Mouse (Mus musculus): ENCODE data around the gene Rasgef1c.

Gene Rasgef1c

DNA sequence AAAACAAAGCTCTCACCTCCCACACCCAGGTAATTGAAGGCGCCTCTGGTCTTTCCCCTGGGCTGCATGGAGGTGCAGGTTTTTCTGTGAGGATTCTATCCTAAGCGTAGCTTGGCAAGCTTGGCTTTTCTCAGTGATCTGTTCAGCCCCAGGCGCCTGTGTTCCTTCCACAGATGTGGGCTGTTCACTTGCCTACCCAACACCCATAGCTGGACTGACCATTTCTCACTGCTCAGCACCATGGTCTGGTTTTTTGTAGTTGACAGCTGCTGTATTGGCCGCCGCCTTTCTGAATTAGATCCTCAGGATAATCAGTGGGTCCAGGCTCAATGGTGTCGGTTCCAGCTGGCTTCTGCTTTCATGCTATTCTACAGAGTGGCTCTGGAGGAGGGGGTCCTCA lies 26.0 kb downstream of the Rasgef1c start:
- WGBS: 47% methylated on average over 6 of the region's 6 CpGs

DNA sequence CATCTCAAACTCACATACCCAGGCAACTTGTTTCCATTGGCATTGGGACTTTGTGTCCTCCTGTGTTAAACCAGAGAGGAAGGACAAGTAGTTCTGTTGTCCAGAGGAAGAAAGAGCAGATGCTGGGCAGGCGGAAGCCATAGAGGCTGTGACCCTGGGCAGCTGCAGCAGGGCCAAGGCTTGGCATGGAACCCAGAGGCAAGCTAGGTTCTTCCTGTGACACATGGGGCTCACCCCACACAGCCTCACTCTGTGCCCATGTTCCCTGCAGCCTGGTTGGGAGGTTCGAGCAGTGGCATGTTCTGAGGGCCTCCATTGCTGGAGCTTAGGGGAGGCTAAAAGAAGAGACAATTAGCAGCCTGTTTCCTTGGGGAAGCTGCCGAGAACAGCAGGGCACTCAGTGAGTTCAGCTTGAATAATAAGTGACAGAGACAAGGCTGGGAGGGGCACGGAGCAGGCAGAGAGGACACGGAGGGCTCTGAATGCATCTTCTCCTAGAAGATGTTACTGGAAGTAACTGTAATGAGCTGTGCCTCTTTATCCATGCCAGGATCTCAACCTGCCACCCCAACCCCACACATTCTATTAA lies 29.5 kb downstream of the Rasgef1c start:
- WGBS: 44% methylated on average over 5 of the region's 5 CpGs

DNA sequence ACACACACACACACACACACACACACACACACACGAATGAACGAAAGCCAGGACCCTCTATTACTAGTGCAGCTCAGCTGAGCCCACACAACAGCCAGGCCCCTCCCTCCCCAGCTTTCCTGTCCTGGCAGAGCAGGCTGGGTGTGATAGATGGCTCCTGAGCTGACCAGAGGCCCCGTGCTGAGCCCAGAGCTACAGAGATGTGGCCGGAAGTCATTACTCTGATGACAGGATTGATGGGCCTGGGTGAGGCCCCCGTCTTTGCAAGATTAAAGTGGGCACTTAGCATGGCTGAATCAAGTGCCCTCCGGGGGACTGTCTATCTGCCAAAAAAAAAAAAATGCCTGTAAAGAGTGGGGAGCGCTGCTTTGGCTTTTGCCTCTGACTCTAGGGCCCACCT lies 30.2 kb downstream of the Rasgef1c start:
- 59% methylated on average over 7 of the region's 7 CpGs for WGBS

DNA sequence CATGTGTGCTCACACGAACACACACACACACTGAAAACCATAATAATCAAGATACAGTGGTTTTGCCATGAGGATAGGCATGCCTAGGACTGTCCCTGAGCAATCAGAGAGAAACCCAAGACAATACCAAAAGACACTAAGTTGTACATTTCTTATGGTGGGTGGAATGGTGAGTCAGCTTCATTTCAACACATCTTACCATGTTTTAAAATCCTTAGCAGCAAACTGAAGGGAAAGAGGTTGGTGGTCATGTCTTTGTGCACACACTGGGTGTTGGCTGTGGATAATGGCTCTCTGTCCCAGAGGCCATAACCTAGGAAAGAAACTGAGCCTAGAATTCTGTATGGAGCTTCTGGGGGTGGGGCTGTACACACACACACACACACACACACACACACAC lies 32.2 kb downstream of the Rasgef1c start:
- WGBS: 92% methylated on average over 1 of the region's 1 CpGs

DNA sequence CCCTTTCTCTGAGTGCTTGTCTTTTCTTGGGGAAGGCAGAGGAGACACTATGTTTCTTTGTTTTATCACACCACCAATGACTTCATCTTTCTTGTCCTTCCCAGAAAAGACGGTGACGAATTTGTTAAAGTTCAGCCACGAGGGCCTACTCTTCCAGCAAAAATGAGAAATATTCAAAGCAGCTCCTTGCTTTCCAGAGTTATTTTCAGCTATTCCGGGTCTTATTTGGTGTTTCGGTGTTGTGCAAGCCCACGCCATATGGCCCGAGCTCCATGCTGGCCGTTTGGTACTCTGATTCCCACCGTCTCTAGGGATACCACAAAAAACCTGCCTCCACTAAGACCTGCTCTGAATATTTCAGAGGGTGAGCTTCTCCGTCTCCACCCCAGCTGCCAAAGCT lies 32.7 kb downstream of the Rasgef1c start:
- 35% methylated on average over 10 of the region's 10 CpGs for WGBS

DNA sequence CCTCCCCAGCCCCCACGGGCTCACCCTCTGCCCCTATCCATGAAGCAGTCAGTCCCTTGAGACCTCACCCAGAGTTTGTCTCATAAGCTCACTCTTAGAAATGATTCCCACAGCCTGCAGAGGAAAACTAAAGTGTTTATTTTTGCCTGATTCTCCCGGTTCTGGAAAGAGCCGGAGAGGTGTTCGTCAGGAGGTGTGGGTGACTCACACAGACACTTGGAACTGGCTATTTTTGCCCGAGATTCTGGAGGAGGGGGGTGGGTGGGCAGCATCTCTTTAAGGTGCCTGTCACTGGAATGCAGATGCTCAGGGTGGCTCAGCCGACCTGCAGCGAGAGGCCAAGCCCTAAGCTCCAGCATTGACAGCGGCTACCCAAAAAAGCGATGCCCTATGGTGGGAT lies 34.8 kb downstream of the Rasgef1c start:
- WGBS: 47% methylated on average over 9 of the region's 9 CpGs

DNA sequence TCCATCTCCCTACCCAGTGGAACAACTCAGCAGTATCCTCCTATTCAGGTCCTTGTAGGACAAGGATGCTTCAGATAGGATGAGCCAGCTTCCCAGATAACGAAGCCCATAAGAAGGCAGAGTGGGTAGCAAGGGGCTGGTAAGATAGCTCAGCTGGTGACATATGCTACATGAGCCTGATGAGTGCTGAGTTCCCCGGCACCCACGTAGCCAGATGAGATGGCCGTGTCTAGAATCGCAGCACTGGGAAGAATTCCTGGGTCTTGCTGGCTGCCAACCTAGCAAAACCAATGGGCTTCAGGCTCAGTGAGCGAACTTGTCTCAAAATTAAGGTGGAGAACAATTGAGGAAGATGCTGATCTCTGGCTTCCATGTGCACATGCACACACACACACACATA lies 36.1 kb downstream of the Rasgef1c start:
- WGBS: 58% methylated on average over 6 of the region's 6 CpGs

DNA sequence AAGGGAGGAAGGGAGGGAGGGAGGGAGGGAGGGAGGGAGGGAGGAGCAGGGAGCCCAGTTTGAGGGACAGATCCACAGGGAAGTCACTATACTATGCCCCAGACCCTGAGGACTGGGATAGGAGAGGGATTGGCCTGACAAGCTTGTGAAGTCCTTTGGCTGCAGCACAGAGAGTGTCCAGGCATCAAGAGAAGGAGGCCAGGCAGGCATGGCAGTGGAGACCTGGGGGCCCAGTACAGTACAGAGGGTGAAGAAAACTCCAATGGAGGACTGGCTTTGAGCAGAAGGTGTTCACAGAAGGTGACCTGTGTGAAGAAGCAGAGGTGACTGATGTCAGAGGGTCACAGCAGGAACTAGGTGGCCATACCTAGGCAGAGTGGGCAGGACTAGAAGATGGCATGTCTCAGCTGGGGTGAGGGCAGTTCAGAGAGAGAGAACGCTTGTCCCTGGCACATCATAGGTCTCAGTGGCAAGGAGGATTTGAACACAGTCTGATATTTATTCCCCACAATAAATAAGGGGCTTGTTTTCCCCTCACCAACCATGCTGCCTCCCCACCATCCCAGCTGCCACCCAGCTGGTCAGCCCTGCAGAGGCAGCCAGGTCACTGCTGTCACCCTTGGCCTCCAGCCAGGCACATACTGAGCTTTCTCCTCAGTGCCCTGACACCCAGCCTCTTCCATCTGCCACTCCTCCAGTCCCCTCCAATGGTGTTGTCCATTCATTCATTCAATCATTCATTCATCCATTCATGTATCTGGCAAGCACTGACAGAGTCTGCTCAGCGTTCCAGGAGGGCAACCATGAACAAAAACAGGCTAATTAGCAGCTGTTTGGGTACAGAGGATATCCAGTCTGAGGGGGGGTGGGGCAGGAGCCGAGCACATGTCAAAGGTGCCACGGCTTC lies 36.9 kb downstream of the Rasgef1c start:
- WGBS: 42% methylated on average over 4 of the region's 4 CpGs

DNA sequence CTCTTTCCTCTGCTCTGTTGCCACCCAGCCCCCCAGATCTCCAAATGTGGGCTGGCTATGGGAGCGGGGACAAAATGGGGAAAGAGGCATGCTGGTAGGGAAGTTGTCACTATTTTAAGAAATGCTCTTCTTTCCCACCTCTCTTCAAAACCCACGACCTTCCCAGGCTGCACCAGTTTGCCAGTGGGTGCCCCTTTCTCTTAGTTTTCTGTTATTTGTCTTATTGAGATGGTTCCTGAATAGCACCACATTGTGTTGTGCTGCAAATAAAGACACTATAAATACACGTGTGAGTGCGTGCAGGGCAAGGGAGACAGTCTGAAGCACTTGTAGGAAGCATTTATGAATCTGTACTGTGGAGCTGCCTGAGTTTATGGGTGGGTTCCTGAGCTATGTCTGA lies 41.2 kb downstream of the Rasgef1c start:
- WGBS: 37% methylated on average over 4 of the region's 4 CpGs

DNA sequence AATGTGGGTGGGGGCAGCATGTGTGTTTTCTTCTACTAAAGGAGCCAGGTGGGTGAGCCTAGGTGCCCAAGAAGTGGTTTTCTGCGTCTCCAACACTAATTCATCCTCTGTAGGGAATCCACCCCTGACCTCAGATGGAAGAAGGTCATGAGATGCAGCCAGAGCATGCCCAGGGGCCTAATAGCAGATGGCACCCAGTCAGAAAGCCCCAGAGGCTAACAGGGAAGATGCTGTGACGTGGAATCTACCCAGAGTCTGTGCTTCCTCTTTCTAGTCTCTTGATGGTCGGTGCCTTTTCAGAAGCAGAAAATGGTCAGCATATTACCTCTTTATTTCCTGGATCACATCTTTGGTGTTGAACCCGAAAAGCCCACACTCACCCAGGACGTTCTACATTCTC lies 42.3 kb downstream of the Rasgef1c start:
- 82% methylated on average over 5 of the region's 5 CpGs for WGBS

DNA sequence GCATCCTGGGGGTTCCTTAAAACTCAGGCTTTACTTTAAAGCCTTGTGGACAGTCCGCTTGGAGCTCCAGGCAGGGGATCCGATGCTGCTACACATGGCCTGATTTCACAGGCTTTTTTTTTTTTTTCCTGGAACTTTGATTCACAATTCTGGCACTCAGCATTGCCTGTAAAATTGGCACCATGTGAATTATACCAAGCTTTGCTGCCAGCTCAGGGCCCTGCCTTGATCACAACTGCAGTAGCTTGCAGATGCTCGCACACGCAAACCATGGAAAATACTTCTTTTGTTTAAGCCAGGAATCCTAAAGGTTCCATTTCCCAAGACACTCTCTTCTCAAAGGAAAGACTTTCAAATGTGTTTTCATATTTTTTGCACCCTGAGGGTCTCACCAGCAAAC lies 44.1 kb downstream of the Rasgef1c start:
- 45% methylated on average over 4 of the region's 4 CpGs for WGBS

DNA sequence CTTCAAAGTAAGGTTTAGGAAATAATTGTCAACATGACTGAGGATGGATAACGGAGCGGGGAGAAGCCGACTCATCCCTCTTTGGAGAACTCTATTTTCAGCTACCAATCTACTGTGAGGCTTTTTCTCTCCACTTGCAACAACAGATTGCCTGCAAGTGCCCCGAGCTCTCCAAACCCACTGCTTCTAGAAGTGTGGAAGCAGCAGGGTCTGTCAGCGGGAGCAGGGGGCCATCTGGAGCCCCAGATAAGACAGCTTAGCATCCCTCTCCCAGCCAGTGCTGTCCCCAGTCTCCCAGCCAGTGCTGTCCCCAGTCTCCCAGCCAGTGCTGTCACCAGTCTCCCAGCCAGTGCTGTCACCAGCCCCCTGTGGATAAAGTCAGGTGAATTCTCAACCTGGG lies 48.2 kb downstream of the Rasgef1c start:
- 58% methylated on average over 5 of the region's 5 CpGs for WGBS

DNA sequence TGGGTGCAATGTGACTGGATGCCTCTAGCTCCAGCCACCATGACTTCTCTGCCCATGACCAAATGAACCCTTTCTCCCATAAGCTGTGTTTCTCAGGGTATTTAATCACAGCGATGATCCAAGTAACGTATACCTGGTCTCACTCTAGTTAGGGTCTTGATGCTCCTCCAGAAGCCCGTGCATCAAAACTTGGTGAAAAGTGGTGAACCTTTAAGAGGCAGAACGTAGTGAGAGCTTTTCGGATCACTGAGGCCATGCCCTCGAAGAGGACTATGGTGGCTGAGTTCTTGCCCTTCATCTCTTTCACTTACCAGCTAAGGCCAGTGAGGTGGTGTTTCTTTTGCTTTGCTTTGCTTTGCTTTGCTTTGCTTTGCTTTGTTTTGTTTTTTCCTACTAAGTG lies 52.0 kb downstream of the Rasgef1c start:
- whole genome bisulfite sequencing: 94% methylated on average over 6 of the region's 6 CpGs

DNA sequence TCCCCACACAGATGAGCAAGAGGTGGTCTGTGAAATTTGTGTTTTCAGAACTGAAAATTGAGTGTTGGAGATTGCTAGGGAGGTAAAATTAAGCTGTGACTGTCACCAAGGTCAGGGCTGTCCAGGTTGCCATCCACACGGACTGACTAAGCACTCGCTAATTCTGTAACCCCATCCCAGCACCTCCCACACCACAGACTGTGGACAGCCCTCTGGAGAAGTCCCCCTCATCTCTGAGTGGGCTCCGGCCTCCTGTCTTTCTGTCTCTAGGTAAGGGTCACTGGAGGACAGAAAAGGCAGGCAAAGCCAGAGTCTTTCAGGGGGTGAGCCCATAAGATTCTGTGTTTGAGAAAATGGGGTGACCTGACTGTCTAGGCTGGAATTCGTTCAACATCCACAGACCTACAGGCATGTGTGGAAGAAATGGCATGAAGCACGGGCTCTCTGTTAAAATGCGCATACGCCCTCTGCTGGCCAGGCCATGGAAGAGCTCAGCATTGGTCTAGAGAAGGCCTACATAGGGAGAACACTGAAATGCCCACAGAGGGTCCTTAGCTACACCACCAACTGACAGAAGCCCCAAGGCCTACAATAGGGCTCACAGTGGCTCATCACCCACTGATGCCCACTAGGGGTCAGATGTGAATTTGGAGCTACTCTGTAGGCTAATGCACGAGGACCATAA lies 54.1 kb downstream of the Rasgef1c start:
- 23% methylated on average over 8 of the region's 8 CpGs for WGBS

DNA sequence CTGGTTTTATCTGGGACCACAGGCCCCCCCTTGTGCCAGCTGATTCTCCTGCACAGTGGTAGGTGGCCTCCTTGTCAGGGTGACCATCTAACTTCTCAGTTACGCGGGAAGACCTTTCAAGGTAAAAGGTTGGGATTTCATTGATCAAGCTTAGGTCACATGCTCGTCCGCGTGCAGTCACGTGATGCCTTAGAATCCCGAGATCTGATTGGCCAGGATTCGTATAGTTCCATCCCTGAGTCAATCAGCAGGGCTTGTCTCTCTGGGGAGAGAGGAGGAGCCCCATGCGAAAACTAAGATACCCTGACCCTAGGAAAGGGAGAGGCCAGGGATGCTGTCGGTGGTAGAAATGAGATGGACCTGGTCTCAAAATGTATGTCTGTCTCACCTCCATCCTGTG lies 56.4 kb downstream of the Rasgef1c start:
- 88% methylated on average over 10 of the region's 10 CpGs for WGBS

DNA sequence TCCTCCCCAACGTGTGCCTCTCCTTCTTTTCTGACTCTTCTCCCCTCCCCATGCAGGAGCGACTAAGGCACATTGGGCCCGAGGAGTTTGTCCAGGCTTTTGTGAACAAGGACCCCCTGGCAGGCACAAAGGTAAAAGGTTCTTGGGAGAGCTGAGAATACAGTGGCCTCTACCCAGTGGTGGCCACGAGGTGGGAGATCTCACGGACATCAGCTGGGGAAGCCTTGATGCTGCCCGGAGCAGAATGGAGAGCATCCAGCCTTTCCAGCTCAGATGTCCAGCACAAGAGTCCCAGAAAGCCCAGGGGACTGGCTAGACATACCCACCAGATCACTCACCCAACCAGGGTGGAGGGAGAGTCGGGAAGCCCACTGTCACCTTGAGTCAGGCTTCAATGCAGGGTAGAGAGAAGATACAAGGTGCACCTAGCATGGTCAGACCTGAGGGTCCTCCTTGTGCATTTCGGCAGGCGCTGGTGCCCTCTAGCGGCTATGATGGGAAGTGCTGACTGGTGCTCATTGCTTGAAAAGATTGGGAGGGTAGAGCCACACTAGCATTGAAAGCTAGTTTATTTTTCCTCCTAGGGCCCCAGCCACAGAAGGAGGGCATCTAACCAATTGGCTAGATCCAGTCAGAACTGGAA lies 59.6 kb downstream of the Rasgef1c start:
- 33% methylated on average over 10 of the region's 10 CpGs for WGBS

DNA sequence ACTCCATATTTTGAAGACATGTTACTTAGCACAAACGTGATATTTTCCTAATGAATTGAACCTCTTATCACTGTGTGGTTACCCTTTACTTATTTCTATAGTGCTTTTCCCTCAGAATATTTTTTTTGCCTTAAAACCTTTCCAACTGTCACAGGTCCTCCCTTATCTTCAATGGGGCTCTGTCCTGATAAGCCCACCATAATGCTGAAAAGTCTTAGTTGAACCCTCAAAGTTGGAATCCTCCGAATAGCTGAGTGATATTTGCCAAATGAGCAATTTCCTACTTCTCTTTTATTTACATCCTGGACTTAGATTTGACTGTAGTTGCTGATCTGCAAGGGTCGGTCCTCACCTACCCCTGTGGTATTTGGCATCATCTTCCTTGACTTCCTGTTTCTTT lies 63.7 kb downstream of the Rasgef1c start:
- 83% methylated on average over 3 of the region's 3 CpGs for WGBS

DNA sequence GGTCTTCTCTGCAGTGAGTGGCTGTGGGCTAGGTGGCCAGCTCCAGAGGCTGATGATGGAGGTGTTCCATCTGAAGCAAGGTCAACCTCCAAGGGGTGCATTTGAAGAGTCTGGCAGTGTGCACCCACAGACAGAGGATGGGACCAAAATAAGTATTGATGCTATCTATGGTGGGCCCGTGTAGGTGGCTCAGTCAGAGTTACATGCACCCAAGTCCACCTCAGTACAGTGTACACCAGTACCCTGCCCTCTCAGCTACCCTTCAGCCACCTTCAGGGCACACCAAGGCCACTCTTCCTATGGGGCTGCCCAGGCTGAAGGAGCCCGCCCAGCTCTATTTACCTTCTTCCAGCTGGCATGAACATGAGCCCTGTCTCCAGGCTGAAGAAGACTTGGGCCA lies 68.1 kb downstream of the Rasgef1c start:
- 97% methylated on average over 2 of the region's 2 CpGs for WGBS

DNA sequence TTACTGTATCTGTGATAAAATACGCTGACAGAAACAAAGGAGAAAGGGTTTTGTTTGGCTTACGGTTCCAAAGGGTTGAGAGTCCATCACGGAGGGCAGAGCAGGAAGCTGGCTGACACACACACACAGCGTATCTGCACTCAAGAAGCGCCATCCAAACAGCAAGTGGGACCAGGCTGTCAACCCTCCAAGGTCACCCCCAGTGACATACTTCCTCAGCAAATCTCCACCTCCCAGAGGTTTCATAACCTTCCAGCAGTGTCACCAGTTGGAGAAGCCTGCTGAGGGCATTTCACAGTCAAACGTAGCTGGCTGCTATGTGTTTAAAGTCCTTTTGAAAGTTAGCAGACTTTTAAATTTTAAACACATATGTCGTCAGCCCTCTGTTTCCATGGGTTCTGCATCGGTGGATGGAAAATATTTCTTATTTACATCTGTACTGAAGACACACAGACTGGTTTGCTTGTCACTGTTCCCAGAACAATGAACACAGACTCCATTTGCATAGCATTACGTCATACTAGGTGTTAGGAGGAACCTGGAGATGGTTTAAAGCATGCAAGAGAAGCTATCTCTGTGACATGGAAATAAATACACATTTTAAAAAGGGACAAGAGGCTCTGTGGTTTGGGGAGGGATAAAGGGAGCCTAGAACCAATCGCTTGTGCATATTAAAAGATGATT lies 72.2 kb downstream of the Rasgef1c start:
- WGBS: 72% methylated on average over 10 of the region's 10 CpGs

DNA sequence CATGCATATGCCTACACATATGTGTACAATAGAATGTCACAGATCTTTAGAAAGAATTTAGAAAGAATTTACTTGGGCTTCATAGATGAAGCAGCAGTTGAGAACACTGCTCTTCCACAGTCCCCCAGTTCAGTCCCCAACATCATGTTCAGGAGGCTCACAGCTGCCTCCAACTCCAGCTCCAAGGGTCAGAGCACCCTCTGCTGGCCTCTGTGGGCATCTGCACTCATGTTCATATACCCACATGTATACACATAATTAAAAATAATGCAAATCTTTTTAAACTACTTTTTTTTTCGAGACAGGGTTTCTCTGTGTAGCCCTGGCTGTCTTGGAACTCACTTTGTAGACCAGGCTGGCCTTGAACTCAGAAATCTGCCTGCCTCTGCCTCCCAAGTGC lies 73.0 kb downstream of the Rasgef1c start:
- WGBS: 68% methylated on average over 1 of the region's 1 CpGs

DNA sequence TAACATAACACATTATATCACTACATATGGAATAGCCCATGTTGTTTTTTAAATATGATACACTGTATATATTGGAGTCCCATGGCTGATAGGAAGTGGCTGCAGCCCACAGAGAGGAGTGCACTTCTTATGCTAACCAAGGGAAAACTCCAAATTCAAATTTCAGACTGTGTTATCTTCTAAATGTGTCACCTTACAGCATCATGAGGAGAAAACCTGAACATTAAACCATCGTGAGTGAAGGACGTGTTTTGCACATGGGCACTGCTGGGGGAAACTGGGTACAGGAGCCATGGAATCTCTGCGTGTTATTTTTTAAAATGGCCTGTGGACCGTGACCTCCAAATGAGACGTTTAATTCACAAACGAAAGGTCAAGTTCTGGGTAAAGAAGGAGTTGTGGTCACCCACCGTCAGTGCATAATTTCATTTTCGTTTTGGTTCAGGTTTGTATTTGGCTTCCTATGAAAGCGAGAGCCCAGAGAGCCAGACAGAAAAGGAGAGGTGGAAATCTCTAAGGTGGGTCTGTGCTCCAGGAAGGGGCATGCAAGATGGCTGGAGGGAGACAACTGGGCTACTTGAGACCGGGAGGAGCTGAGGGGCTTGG lies 76.4 kb downstream of the Rasgef1c start:
- 92% methylated on average over 10 of the region's 10 CpGs for WGBS

All from cerebral cortex, adult 2 months (tissue).